Mouse (Mus musculus): Measurements from ENCODE around the gene Serping1. TPM values are rescaled to one million over a fixed set of nuclear protein-coding genes. Genes with fewer than 3 reads are reported as not detected.

The Serping1 gene
- polyA plus RNA-seq, 1 experiment, result 0.15 TPM

DNA sequence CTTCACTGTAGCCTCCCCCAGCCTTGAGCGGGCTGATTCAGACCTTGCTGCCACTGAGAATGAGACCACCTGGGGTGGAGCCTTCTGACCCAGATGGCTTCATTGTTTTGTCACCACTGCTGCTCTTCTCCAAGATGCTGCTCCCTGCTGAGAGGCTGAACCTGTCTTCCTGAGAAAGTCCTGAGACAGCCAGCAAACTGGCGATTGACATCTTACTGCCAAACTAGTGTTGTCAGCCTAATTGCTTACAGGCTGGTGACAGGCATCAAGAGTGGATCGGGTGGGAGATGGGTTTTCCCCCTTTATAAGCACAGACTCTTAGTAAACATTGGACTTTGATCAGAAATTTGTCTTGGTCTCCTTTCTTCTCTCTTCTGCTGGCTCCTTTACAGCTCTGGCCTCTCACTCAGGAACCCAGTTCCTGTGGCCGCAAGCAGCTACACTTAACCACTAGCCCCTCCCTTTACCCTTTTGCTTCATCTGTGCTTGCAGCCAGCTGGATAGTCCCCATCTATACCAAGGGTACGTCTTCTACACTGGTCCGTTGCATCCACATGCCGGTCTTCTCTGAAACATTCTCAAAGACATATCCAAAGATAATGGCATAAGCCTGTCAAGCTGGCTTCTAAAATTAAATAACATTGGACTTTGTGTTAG lies 18.1 kb downstream of the Serping1 start:
- Histone ChIP-seq H3K4me3 (ENCODE audit: insufficient read depth, poor library complexity, severe bottlenecking) (no peak overlapping the region), H3K27me3 (ENCODE audit: control insufficient read depth, insufficient read depth, insufficient read length) (no peaks in the 10 kb centered on the region), H3K36me3 (ENCODE audit: control insufficient read depth, insufficient read depth) (no peaks in the 10 kb centered on the region), H3K79me3 (ENCODE audit: low read depth) (no peaks in the 10 kb centered on the region), H3K79me2 (ENCODE audit: control insufficient read depth, insufficient read depth) (no peaks in the 10 kb centered on the region), H3ac (ENCODE audit: control insufficient read depth, insufficient read length, low read depth) (no peak overlapping the region)
- TF ChIP-seq MAX (IDR thresholded peaks at IDR 0.05) (no peak), MYOD1 (IDR thresholded peaks at IDR 0.05; ENCODE audit: control insufficient read depth, insufficient read length, low read depth) (no peak), USF1 (IDR thresholded peaks at IDR 0.05; ENCODE audit: low read depth) (no peak), CTCF (IDR thresholded peaks at IDR 0.05; ENCODE audit: control insufficient read depth, insufficient read depth, insufficient read length) (no peak)

DNA sequence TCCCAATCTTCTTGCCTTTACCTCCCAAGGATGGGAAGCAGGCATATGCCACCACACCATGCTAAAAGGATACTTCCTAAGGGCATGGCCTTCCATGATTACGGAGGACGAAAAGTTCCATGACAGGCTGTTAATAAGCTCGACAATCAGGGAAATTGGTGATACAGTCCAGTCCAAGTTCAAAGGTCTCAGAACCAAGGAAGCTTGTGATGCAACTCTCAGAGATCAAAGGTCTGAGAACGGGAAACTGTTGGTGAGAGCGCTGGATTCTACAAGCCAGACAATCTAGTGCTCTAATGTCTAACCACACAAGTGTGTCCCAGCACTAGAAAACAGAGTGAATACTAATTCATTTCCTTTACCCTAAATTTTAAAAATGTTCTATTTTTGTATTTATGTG lies 19.0 kb downstream of the Serping1 start:
- Histone ChIP-seq H3K36me3 (ENCODE audit: control insufficient read depth, insufficient read depth) (no peaks in the 10 kb centered on the region), H3K79me3 (ENCODE audit: low read depth) (no peaks in the 10 kb centered on the region), H3K4me3 (ENCODE audit: insufficient read depth, poor library complexity, severe bottlenecking) (no peak overlapping the region), H3K27me3 (ENCODE audit: control insufficient read depth, insufficient read depth, insufficient read length) (no peaks in the 10 kb centered on the region), H3K79me2 (ENCODE audit: control insufficient read depth, insufficient read depth) (no peaks in the 10 kb centered on the region), H3ac (ENCODE audit: control insufficient read depth, insufficient read length, low read depth) (no peak overlapping the region)
- TF ChIP-seq MAX (IDR thresholded peaks at IDR 0.05), result no peak
- no peak for TF ChIP-seq FOSL1 (IDR thresholded peaks at IDR 0.05; ENCODE audit: insufficient read depth, low read length, poor library complexity, severe bottlenecking)
- TF ChIP-seq CEBPB (IDR thresholded peaks at IDR 0.05; ENCODE audit: low read depth), result no peak
- TF ChIP-seq MYOD1 (IDR thresholded peaks at IDR 0.05; ENCODE audit: control insufficient read depth, insufficient read length, low read depth), result no peak
- TF ChIP-seq CTCF (IDR thresholded peaks at IDR 0.05; ENCODE audit: control insufficient read depth, insufficient read depth, insufficient read length), result no peak
- TF ChIP-seq USF1 (IDR thresholded peaks at IDR 0.05; ENCODE audit: low read depth), result no peak
- no peak for TF ChIP-seq MYOG (IDR thresholded peaks at IDR 0.05; ENCODE audit: control insufficient read depth, extremely low read depth, insufficient read length)

DNA sequence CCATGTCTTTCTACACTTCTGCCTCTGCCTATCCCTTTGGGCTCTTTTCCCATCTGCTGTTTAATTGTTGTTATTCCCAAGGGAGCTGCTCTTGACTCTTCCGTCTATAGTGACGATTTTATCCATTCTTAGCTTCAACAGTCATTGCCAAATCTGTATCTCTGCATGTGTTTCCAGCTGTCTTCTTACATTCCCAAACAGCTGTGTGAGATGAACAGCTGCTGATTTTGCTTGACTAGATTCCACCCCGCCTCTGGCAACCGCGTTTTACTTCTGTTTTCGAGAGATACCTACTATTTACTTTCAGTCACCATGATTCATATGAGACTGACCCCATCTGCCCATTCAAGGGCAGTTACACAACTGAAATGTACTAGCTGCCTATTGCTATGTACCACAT lies 25.1 kb downstream of the Serping1 start:
- H3ac ChIP-seq (ENCODE audit: control insufficient read depth, insufficient read length, low read depth), result no peak overlapping the region
- H3K4me3 ChIP-seq (ENCODE audit: insufficient read depth, poor library complexity, severe bottlenecking), result no peak overlapping the region
- TF ChIP-seq USF1 (IDR thresholded peaks at IDR 0.05; ENCODE audit: low read depth) (no peak), MYOD1 (IDR thresholded peaks at IDR 0.05; ENCODE audit: control insufficient read depth, insufficient read length, low read depth) (peak; percentile 98)
- H3K79me2 ChIP-seq (ENCODE audit: control insufficient read depth, insufficient read depth), result no peaks in the 10 kb centered on the region
- no peaks in the 10 kb centered on the region for H3K27me3 ChIP-seq (ENCODE audit: control insufficient read depth, insufficient read depth, insufficient read length)
- no peaks in the 10 kb centered on the region for H3K79me3 ChIP-seq (ENCODE audit: low read depth)
- no peaks in the 10 kb centered on the region for H3K36me3 ChIP-seq (ENCODE audit: control insufficient read depth, insufficient read depth)

DNA sequence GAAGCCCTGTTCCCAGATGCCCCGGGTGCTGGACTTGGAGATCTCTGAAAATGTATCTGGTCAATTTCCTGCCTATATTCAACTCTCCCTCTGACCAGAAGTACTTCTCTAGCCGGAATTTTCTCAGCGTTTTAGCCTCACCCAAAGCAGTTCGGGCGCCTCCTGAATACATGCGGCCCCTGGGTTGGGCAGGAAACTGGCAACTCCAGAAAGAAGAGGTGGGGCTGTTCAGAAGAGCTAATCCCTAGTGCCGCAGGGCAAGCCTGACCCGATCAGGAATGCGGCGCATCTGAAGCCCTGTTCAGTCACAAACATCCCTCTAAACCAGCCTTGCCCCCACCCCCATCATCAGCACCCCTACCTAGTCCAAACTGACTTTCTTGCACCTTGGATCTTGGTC lies 31.1 kb downstream of the Serping1 start:
- Histone ChIP-seq H3K27me3 (ENCODE audit: control insufficient read depth, insufficient read depth, insufficient read length) (no peaks in the 10 kb centered on the region), H3K79me3 (ENCODE audit: low read depth) (peaks cover 20% of the 10 kb centered on the region), H3K79me2 (ENCODE audit: control insufficient read depth, insufficient read depth) (peaks cover 34% of the 10 kb centered on the region), H3K36me3 (ENCODE audit: control insufficient read depth, insufficient read depth) (peaks cover 17% of the 10 kb centered on the region), H3K4me3 (ENCODE audit: insufficient read depth, poor library complexity, severe bottlenecking) (peak overlapping the region; percentile 99), H3ac (ENCODE audit: control insufficient read depth, insufficient read length, low read depth) (peak overlapping the region; percentile 24)
- TF ChIP-seq CTCF (IDR thresholded peaks at IDR 0.05; ENCODE audit: control insufficient read depth, insufficient read depth, insufficient read length) (no peak), MYOG (IDR thresholded peaks at IDR 0.05; ENCODE audit: control insufficient read depth, extremely low read depth, insufficient read length) (no peak), MYOD1 (IDR thresholded peaks at IDR 0.05; ENCODE audit: control insufficient read depth, insufficient read length, low read depth) (no peak), USF1 (IDR thresholded peaks at IDR 0.05; ENCODE audit: low read depth) (no peak), MAX (IDR thresholded peaks at IDR 0.05) (no peak), FOSL1 (IDR thresholded peaks at IDR 0.05; ENCODE audit: insufficient read depth, low read length, poor library complexity, severe bottlenecking) (no peak), CEBPB (IDR thresholded peaks at IDR 0.05; ENCODE audit: low read depth) (no peak)

DNA sequence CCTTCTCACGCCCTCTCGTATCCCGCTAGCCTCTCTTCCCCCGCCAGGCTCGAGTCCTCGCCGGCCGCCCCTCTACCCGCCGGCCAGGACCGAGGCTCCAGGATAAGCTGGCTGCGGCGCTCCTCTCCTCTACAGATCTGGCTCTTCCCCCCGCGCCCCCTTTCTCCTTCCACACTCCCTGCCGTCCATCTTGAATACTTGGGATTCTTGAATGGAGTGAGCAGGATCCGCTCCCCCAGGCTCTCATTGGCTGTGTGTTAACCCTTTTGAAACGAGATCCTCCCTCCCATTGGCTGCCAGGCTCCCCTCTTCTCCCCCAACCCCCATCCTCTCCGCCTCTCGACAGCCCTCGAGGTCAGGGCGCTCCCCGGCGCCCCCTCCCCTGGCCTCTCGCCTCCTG lies 31.7 kb downstream of the Serping1 start, which contains the start of gene Gm19426:
Gm19426 (minus strand) TSS at position 95 of the 400 bp plus-strand sequence.
- H3K79me2 ChIP-seq (ENCODE audit: control insufficient read depth, insufficient read depth), result peaks cover 34% of the 10 kb centered on the region
- no peaks in the 10 kb centered on the region for H3K27me3 ChIP-seq (ENCODE audit: control insufficient read depth, insufficient read depth, insufficient read length)
- peak within 1 kb of the TSS; percentile 99 for H3K4me3 ChIP-seq (ENCODE audit: insufficient read depth, poor library complexity, severe bottlenecking)
- peaks cover 20% of the 10 kb centered on the region for H3K79me3 ChIP-seq (ENCODE audit: low read depth)
- H3K36me3 ChIP-seq (ENCODE audit: control insufficient read depth, insufficient read depth), result peaks cover 17% of the 10 kb centered on the region
- TF ChIP-seq USF1 (IDR thresholded peaks at IDR 0.05; ENCODE audit: low read depth), result no peak
- TF ChIP-seq MYOD1 (IDR thresholded peaks at IDR 0.05; ENCODE audit: control insufficient read depth, insufficient read length, low read depth), result no peak
- peak; percentile 43 for TF ChIP-seq MAX (IDR thresholded peaks at IDR 0.05)
- H3ac ChIP-seq (ENCODE audit: control insufficient read depth, insufficient read length, low read depth), result peak within 1 kb of the TSS; percentile 69

DNA sequence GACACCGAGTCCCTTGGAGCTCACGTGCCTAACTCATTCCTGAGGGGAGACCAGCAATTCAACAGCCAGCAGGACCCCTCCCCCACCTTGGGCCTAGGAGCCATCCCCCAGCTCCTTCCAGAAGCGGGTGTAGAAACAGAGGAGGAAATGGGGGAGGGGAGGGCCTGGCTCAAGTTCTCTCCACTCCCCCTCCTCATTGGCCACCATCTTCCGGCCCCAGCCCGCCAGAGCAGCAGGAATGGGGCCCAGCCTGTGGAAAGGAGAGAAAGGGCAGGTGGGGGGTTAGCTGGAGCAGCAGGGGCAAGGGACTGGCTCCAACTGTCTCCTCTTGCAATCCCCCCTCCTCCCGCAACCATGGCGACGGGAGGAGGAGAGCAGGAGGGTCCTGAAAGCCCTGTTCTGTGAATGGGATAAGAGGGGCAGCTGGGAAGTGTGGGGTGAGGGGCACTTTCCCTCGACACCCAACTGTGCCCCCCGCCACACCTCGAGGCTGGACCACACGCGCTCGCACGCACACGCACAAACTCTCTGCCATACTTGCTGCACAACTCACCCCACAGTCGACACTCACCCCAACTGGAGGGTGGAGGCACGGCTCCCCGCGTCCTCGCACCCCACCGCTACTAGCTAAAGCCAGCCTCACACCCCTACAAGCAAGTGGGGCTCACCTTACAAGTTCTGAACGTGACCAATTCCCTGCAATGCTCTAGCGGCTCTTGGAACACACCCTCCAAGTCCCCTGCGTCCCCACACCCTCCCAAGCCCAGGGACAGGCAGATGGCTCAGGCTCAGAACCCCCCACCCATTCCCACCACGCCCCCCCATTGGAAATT lies 32.6 kb downstream of the Serping1 start:
- H3K27me3 ChIP-seq (ENCODE audit: control insufficient read depth, insufficient read depth, insufficient read length), result no peaks in the 10 kb centered on the region
- H3ac ChIP-seq (ENCODE audit: control insufficient read depth, insufficient read length, low read depth), result peak overlapping the region; percentile 69
- H3K79me3 ChIP-seq (ENCODE audit: low read depth), result peaks cover 20% of the 10 kb centered on the region
- H3K79me2 ChIP-seq (ENCODE audit: control insufficient read depth, insufficient read depth), result peaks cover 34% of the 10 kb centered on the region
- peaks cover 17% of the 10 kb centered on the region for H3K36me3 ChIP-seq (ENCODE audit: control insufficient read depth, insufficient read depth)
- peak overlapping the region; percentile 99 for H3K4me3 ChIP-seq (ENCODE audit: insufficient read depth, poor library complexity, severe bottlenecking)
- TF ChIP-seq MYOD1 (IDR thresholded peaks at IDR 0.05; ENCODE audit: control insufficient read depth, insufficient read length, low read depth) (no peak), CTCF (IDR thresholded peaks at IDR 0.05; ENCODE audit: control insufficient read depth, insufficient read depth, insufficient read length) (no peak), FOSL1 (IDR thresholded peaks at IDR 0.05; ENCODE audit: insufficient read depth, low read length, poor library complexity, severe bottlenecking) (no peak), CEBPB (IDR thresholded peaks at IDR 0.05; ENCODE audit: low read depth) (no peak), MAX (IDR thresholded peaks at IDR 0.05) (no peak), MYOG (IDR thresholded peaks at IDR 0.05; ENCODE audit: control insufficient read depth, extremely low read depth, insufficient read length) (no peak), USF1 (IDR thresholded peaks at IDR 0.05; ENCODE audit: low read depth) (no peak)
